Mouse (Mus musculus): ENCODE measurements around the gene Cand2. TPM values are rescaled to one million over a fixed set of nuclear protein-coding genes. Genes with fewer than 3 reads are reported as not detected.

The Cand2 gene
- polyA plus RNA-seq, 2 experiments, result 39.1 to 57.7 TPM

DNA sequence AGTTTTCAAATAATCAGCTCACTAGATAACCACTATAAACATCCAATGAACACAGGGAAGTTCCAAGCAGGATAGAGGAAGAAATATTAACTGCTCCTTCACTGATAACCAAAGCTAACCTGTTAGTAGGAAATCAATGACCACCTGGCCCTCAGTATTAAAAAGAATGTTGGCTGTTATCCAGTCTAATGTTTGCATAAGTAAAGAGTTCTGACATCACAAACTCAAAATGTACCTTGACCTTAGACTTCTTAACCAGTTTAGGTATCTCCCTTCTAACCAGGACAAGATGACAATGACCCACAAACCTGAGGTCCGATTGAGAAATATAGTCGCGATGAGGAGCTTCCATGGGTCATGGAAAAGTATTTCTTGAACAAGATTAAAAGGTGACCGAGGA is 70.7 kb downstream of the Cand2 start:
- TF ChIP-seq POLR2A (IDR thresholded peaks at IDR 0.05; ENCODE audit: borderline replicate concordance, extremely low read depth, insufficient read depth, insufficient read length), result no peak
- Histone ChIP-seq H3K27me3 (ENCODE audit: control insufficient read depth, insufficient read depth, low read length) (no peaks in the 10 kb centered on the region), H3K4me2 (replicated peaks; ENCODE audit: low read depth, low read length, severe bottlenecking) (no peak overlapping the region), H3K27ac (replicated peaks; ENCODE audit: low read depth, low read length) (no peak overlapping the region), H3K36me3 (ENCODE audit: control insufficient read depth, insufficient read depth, low read length) (peaks cover 52% of the 10 kb centered on the region), H3K9me3 (ENCODE audit: control insufficient read depth, low read length) (no peaks in the 10 kb centered on the region), H3K4me1 (ENCODE audit: control insufficient read depth, insufficient read depth, low read length) (no peaks in the 10 kb centered on the region), H3K9ac (ENCODE audit: low read depth, low read length, severe bottlenecking) (no peak overlapping the region), H3K4me3 (replicated peaks; ENCODE audit: low read length) (no peak overlapping the region)
- ATAC-seq (ENCODE audit: low FRiP score, low read depth) (no peak), DNase-seq (ENCODE audit: low spot score) (no peak)
- 91% methylated on average over 4 of the region's 4 CpGs for WGBS

DNA sequence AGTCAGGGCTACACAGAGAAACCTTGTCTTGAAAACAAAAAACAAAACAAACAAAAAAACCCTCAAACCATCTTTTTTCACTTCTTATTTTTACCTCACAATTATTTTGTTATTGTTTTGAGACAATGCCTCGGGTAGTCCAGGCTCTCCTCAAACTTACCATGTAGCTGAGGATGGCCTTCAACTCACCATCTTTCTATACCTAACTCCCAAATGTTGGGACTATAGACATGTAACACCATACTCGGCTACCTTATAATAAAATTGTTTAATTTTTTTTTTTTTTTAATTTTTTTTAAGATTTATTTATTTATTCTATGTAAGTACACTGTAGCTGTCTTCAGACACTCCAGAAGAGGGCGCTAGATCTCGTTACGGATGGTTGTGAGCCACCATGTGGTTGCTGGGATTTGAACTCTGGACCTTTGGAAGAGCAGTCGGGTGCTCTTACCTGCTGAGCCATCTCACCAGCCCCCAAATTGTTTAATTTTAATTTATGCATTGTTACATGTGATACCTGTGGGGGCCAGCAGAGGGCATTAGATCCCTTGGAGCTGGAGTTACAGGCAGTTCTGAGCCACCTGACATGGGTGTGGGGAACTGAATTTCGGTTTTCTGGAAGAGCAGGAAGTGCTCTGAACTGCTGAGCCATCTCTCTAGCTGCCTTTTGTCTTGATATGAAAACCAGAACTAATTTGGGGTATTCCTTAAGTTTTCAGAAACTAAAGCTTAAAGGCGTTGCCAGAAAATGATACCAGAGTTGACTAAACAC is 72.5 kb downstream of the Cand2 start:
- Histone ChIP-seq H3K36me3 (ENCODE audit: control insufficient read depth, insufficient read depth, low read length) (peaks cover 57% of the 10 kb centered on the region), H3K27me3 (ENCODE audit: control insufficient read depth, insufficient read depth, low read length) (no peaks in the 10 kb centered on the region), H3K4me3 (replicated peaks; ENCODE audit: low read length) (no peak overlapping the region), H3K4me2 (replicated peaks; ENCODE audit: low read depth, low read length, severe bottlenecking) (no peak overlapping the region), H3K27ac (replicated peaks; ENCODE audit: low read depth, low read length) (no peak overlapping the region), H3K9ac (ENCODE audit: low read depth, low read length, severe bottlenecking) (no peak overlapping the region), H3K4me1 (ENCODE audit: control insufficient read depth, insufficient read depth, low read length) (no peaks in the 10 kb centered on the region), H3K9me3 (ENCODE audit: control insufficient read depth, low read length) (no peaks in the 10 kb centered on the region)
- WGBS, result 41% methylated on average over 8 of the region's 8 CpGs
- peak; percentile 41; the same call in 1 of the 2 replicates for ATAC-seq (ENCODE audit: low FRiP score, low read depth)
- DNase-seq (ENCODE audit: low spot score), result peak; percentile 51
- no peak for TF ChIP-seq POLR2A (IDR thresholded peaks at IDR 0.05; ENCODE audit: borderline replicate concordance, extremely low read depth, insufficient read depth, insufficient read length)

GRCm38 (mm10) chr6:115848598-115849304 is 74.4 kb downstream of the Cand2 start:
- Histone ChIP-seq H3K27ac (replicated peaks; ENCODE audit: low read depth, low read length) (no peak overlapping the region), H3K27me3 (ENCODE audit: control insufficient read depth, insufficient read depth, low read length) (no peaks in the 10 kb centered on the region), H3K4me1 (ENCODE audit: control insufficient read depth, insufficient read depth, low read length) (peaks cover 6% of the 10 kb centered on the region; the same call in 1 of the 2 replicates), H3K9ac (ENCODE audit: low read depth, low read length, severe bottlenecking) (no peak overlapping the region), H3K36me3 (ENCODE audit: control insufficient read depth, insufficient read depth, low read length) (peaks cover 41% of the 10 kb centered on the region), H3K4me3 (replicated peaks; ENCODE audit: low read length) (no peak overlapping the region), H3K4me2 (replicated peaks; ENCODE audit: low read depth, low read length, severe bottlenecking) (no peak overlapping the region), H3K9me3 (ENCODE audit: control insufficient read depth, low read length) (no peaks in the 10 kb centered on the region)
- no peak for DNase-seq (ENCODE audit: low spot score)
- TF ChIP-seq POLR2A (IDR thresholded peaks at IDR 0.05; ENCODE audit: borderline replicate concordance, extremely low read depth, insufficient read depth, insufficient read length), result no peak
- ATAC-seq (ENCODE audit: low FRiP score, low read depth), result no peak
- WGBS, result 93% methylated on average over 10 of the region's 10 CpGs

GRCm38 (mm10) chr6:115852446-115853090 is 78.2 kb downstream of the Cand2 start:
- H3K9ac ChIP-seq (ENCODE audit: low read depth, low read length, severe bottlenecking), result peak overlapping the region; percentile 54
- peaks cover 20% of the 10 kb centered on the region for H3K4me1 ChIP-seq (ENCODE audit: control insufficient read depth, insufficient read depth, low read length)
- no peaks in the 10 kb centered on the region for H3K27me3 ChIP-seq (ENCODE audit: control insufficient read depth, insufficient read depth, low read length)
- DNase-seq (ENCODE audit: low spot score) (no peak), ATAC-seq (ENCODE audit: low FRiP score, low read depth) (no peak)
- peak overlapping the region; percentile 57 for H3K4me2 ChIP-seq (replicated peaks; ENCODE audit: low read depth, low read length, severe bottlenecking)
- H3K27ac ChIP-seq (replicated peaks; ENCODE audit: low read depth, low read length), result peak overlapping the region; percentile 71
- peak overlapping the region; percentile 50 for H3K4me3 ChIP-seq (replicated peaks; ENCODE audit: low read length)
- no peak for TF ChIP-seq POLR2A (IDR thresholded peaks at IDR 0.05; ENCODE audit: borderline replicate concordance, extremely low read depth, insufficient read depth, insufficient read length)
- peaks cover 23% of the 10 kb centered on the region for H3K36me3 ChIP-seq (ENCODE audit: control insufficient read depth, insufficient read depth, low read length)
- 5% methylated on average over 20 of the region's 20 CpGs for WGBS
- H3K9me3 ChIP-seq (ENCODE audit: control insufficient read depth, low read length), result no peaks in the 10 kb centered on the region

- DNase-seq (ENCODE audit: low spot score) (peak; percentile 99), ATAC-seq (ENCODE audit: low FRiP score, low read depth) (peak; percentile 97)
- H3K9me3 ChIP-seq (ENCODE audit: control insufficient read depth, low read length), result no peaks in the 10 kb centered on the region
- H3K27me3 ChIP-seq (ENCODE audit: control insufficient read depth, insufficient read depth, low read length), result no peaks in the 10 kb centered on the region
- peak within 1 kb of the TSS; percentile 58 for H3K4me2 ChIP-seq (replicated peaks; ENCODE audit: low read depth, low read length, severe bottlenecking)
- under 1% methylated on average over 51 of the region's 51 CpGs for WGBS
- peak within 1 kb of the TSS; percentile 50 for H3K4me3 ChIP-seq (replicated peaks; ENCODE audit: low read length)
- peaks cover 19% of the 10 kb centered on the region for H3K36me3 ChIP-seq (ENCODE audit: control insufficient read depth, insufficient read depth, low read length)
- peak within 1 kb of the TSS; percentile 87 for H3K27ac ChIP-seq (replicated peaks; ENCODE audit: low read depth, low read length)
- H3K9ac ChIP-seq (ENCODE audit: low read depth, low read length, severe bottlenecking), result peak within 1 kb of the TSS; percentile 54
- 0 out of 2 replicates have a peak, but pooled peaks have one; percentile 33 for TF ChIP-seq POLR2A (IDR thresholded peaks at IDR 0.05; ENCODE audit: borderline replicate concordance, extremely low read depth, insufficient read depth, insufficient read length)
- peaks cover 26% of the 10 kb centered on the region for H3K4me1 ChIP-seq (ENCODE audit: control insufficient read depth, insufficient read depth, low read length)
Measured at GRCm38 (mm10) chr6:115853091-115853813, 78.9 kb downstream of the Cand2 start, which contains the start of the genes Mbd4 and Ift122. Gene Mbd4 (minus strand): TSS chr6:115853371. Gene Ift122 (plus strand): TSS chr6:115853470.
